15 mouse cellular contexts compared by ENCODE assay signal in the genomic region with DNA sequence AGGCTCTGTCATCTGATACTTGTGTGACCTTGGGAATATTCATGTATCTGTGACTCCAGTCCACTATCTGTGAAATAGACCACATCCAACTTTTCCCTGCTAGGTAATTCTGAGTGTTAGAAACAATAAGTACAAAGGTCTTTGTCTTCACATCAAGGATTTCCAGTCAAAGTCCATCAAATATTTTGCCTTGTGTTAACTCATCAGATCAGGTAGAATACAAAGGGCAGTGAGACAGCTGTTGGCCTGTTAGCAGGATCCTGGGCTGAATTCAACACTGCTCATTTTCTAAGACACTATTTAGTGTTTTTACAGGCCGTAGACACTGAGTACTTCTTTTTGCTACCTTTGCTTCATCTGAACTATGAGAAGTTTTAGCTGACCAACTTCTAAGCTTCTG.
"Had no signal": no experiment of that assay in that cellular context is flagged by ENCODE, and none has a peak within 500 bp of the region (broad histone marks: within the 10 kb centered on the region; RNA-seq: fewer than 3 reads in every experiment).

No protein-coding gene starts in this region.

- H3K4me1 ChIP-seq: neural tube, embryonic 15.5 days; stomach, embryonic 15.5 days had no signal

- H3K27ac ChIP-seq: neural tube, embryonic 15.5 days; stomach, embryonic 15.5 days; stomach, postnatal 0 days had no signal

- DNase-seq: retina, postnatal 1 day; right cerebral cortex, adult 18-20 months; right cerebral cortex, postnatal 14 days; right cerebral cortex, postnatal 25 days; right cerebral cortex, postnatal 4 days; spleen, adult 18-20 months; thymus, adult 18-20 months; thymus, adult 2 months; thymus, postnatal 14 days; thymus, postnatal 25 days; thymus, postnatal 36 days; thymus, postnatal 4 days had no signal

- H3K9ac ChIP-seq: neural tube, embryonic 15.5 days; stomach, embryonic 15.5 days had no signal

- H3K4me2 ChIP-seq: neural tube, embryonic 15.5 days; stomach, embryonic 15.5 days had no signal

- H3K36me3 ChIP-seq: neural tube, embryonic 15.5 days; stomach, embryonic 15.5 days had no signal

- H3K4me3 ChIP-seq: neural tube, embryonic 15.5 days; stomach, embryonic 15.5 days had no signal

- H3K9me3 ChIP-seq: neural tube, embryonic 15.5 days; stomach, embryonic 15.5 days had no signal

- H3K27me3 ChIP-seq: neural tube, embryonic 15.5 days; stomach, embryonic 15.5 days had no signal
